Mouse (Mus musculus): ENCODE measurements around the gene Ppfia1.

Gene Ppfia1

DNA sequence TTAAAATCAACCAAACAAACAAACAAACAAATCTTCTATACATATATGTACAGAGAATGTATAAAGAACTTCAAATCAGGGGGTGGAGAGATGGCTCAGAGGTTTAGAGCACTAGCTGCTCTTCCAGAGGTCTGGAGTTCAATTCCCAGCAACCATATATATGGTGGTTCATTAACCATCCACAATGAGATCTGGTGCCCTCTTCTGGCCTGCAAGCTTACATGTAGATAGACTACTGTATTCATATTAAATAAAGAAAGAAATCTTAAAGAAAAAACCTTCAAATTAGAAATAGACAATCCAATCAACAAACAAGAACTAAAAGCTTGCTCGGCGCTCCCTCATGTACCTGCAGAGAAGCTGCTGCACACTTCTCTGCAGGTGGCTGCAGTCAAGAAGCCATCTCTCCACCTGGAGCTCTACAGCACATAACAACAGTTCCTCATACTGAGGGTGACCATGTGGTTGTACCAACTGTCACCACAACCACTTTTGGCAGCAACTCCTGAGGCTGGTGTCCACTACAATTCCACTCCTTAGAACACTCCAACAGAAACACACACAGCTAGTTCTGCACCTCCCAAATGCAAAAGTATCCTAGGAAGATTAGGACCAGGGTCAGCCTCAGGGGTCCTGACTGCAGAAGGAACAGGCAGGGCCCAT, 3.5 kb downstream of the Ppfia1 start:
- no peak for DNase-seq (ENCODE audit: low spot score in 2 of 2)

DNA sequence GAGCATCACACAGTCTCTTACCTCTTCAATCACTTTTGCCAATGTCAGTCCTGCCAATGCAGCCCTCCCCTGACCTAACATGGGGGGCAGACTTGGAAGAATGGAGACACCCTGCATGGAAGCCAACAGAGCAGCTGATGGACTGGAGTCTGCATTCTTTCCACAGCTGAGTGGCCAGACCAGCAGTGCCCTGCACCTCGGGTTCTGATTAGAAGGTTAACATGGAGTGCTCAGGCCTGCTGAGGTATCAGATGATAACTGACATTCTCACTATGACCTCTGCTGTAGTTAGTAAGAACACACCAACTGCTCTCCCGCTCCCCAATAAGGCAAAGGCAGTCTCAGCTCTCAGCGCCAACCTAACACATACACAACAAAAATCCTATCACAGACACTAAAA, 8.3 kb downstream of the Ppfia1 start:
- DNase-seq (ENCODE audit: low spot score in 2 of 2), result no peak

DNA sequence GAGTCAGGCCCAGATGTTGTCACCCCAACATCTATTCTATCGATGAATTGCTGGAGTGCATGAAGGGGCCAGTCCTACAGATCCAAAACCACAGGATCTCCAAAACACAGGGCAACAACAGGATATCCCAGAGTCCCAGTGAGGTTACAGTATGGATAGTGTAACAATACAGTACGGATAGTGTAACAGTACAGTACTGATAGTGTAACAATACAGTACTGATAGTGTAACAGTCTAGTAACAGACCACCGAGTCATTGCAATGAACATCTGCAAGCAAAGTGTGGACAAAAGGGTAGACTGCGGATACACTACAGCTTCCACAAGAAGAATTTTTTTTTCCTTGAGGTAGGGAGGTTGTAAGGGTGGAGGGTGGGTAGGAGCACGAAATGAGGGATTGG, 12.2 kb downstream of the Ppfia1 start:
- no peak for DNase-seq (ENCODE audit: low spot score in 2 of 2)

DNA sequence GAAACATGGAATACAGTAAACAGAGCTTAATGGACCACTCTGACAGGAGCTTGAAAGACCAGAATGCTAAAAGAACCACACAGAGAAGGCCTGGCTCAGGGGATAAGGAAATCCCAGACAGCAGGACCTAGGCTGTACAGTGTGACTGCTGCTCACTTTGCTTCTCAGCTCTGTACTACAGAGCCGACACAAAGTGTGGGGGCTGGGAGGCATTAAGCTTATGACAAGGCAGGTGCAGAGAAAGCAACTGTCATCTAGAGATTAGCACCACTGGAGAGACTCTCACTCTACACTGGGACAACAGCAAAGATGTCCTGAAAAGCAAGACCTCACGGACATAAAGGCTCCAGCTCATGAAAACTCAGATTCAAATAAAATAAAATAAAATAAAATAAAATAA, 14.4 kb downstream of the Ppfia1 start:
- no peak for DNase-seq (ENCODE audit: low spot score in 2 of 2)

DNA sequence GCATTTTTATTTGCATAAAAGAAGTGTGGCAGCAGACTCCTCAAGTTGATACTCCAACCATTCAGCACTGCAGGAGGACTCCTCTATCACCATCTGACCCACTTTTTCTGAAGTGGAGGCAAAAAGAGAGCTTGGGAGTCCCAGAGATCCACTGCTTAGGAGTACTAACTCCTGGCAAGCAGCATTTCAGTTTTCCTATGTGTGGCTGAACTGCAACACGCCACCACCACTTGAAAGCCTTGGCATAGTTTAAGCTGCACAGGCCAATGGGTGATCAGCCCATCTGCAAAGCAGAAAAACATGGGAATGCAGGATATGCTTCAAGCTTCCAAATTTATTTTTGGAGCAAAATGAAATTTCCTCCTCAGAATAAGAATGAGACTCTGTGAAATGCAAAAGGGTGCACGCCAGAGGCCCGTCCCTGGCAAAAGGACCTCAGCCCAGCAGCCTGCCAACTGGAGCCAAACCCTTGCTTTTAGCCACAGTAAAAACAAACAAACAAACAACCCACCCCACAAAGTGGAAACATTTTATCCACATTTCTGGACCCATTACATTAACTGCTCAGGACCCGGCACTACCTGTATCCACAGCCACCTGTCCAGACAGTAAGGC, 15.4 kb downstream of the Ppfia1 start:
- DNase-seq (ENCODE audit: low spot score in 2 of 2), result no peak

DNA sequence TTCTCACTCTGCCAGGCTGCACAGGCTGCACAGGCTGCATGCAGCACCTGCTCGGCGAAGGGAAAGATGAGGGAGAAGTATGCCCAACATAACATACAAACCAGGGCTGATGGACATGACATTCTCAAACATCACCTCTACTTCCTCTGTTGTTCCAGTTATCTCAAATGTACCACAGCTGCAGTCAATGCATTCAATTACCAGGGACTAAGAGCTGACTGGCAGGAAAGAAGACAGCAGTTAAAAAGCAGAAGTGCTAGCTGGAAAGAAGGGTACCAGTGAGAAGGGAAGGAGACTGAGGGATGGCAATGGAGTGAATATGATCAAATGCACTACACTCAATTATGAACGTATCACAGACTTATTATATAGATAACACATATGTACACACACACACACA, 17.2 kb downstream of the Ppfia1 start:
- no peak for DNase-seq (ENCODE audit: low spot score in 2 of 2)

DNA sequence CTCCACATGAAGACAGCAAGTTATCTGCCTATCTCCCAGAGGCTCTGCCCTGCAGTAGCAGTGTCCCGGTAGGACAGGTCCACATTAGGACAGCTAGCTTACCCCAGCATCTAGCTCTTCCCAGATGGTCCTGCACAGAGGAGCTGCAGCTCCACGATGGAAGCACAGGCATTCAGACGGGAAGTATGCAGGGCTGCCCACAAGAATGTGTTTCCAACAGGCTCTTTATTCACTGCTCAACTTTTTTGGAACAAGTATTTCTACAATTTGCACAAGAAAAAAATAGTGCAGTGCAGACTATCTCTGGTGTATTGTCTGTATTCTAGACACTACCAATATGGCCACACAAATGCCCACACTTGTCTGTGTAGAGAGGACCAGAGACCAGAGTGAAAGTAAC, 18.8 kb downstream of the Ppfia1 start:
- DNase-seq (ENCODE audit: low spot score in 2 of 2), result no peak

DNA sequence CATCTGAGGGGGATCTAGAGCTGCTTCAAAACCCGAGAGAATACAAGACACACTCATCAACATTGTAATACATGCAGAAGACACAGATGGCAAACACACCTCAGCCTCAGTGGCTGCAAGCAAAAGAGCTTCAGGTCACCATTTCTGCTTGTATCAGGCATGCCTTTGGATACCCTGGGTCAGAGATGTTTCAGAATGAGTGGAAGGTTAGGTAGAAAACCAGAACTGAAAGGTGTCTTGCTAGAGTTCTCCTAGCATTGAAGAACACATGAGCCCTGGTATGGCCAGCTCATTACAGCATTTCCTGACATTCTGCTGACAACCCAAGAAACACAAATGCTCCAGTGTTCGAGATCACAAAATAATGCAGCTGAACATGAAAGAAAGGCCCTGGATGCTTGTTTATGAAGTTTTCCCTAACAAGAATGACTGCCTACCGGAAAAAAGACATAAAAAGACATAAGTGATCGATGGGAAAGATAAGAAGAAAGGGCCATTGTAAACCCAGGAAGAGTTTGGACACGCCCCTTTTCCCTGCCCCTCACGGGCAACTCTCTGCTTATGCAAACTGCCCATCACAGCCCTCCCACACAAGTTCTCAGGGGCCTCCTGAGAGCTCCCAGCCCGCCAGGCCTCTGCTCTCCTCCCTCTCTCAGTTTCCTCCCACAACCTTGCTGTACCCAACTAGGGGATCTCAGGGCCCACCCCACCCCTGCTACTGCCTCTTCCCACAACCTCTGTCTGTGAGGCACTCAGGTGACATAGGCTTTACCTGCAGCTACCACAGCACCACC, 21.7 kb downstream of the Ppfia1 start:
- DNase-seq (ENCODE audit: low spot score in 2 of 2), result no peak

DNA sequence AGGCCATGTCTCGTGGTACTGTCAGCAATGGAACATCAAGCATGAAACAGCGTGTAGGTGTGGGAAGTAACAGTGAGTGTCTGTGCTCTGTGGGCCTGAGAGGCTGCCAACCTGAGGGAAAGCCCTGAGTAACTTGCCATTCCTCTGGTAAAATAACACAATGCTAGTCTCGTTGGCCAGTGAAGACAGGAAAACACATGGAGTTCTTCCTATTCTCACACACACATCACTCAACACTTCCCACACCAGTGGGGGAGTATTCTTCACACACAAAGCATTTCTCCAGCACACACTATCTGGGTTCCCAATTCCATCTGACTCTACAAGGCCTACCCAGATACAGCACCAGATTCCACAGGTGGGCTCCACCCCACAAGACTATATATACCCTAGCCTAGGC, 23.7 kb downstream of the Ppfia1 start:
- no peak for DNase-seq (ENCODE audit: low spot score in 2 of 2)

DNA sequence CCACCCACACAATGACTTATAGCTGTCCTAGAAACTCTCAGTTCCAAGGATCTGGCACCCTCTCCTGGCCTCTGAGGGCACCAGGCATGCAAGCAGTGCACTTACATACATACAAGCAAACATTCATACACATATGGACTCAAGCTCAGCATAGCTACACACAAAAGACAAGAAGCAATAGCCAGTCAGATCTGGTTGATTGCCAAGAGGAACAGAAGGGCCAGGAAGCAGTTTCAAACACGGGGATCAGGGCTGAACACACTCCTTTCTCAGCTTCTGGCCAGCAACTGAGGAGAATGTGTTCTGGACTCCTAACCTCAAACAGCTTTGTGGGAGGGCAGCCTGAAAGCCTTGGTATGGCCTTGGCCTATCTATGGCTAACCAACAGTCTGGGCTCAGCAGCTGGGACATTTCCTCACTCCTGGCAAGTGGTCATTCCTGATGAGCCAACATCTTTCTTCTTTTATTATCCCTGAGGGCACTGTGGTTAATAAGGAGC, 25.8 kb downstream of the Ppfia1 start:
- DNase-seq (ENCODE audit: low spot score in 2 of 2), result peak; percentile 6 to 46

DNA sequence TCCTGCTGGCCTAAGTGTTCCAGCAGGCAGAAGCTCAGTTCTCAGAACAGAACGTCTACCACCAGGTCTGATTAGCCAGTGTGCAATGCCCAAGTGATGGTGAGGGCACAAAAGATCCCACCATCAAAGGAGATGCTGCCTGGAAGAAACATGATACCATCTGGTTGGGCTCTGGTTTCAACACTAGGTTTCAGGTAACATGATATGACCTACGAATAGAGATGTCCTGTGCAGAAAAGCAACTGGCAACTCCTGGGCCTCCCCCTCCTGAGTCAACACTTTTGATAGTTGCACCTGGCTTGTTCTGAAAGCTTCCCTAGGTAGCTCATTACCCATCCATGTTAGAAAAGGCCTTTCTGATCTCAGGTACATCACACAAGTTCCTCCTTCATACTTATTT, 26.9 kb downstream of the Ppfia1 start:
- no peak for DNase-seq (ENCODE audit: low spot score in 2 of 2)

DNA sequence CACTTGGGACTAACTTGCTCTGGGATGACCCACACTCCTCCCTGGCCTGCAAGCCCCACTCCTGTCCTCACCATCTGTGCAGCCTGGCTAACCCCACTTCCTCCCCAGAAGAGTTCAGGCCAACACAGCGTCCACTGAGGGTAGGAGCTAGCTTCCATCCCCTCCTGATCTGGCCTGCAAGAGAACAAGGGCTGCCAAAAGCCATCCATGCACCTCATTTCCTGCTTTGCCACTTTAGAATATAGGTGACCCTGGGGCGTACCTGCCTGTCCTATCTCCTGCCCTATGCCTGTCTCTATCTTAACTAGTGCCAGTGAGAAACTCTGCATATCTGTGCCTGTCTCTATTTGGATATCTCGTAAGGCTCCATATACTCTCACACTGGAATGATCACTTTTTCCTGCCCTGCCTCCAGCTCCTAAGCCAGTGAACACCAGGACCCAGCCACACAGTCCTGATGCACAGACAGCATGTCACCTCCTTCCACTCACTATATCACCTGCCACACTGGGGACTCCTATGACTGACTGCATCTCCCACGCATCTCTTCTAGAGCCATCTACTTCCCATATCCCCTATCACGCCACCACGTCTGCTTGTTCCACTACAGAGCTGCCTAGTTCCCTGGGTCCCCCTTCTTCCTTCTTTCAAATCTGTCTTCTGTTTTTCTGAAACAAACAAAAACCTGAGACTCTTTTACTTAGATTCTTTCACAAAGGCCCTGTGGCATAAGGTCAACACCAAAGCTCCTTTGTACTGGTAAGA, 28.9 kb downstream of the Ppfia1 start:
- no peak for DNase-seq (ENCODE audit: low spot score in 2 of 2)

DNA sequence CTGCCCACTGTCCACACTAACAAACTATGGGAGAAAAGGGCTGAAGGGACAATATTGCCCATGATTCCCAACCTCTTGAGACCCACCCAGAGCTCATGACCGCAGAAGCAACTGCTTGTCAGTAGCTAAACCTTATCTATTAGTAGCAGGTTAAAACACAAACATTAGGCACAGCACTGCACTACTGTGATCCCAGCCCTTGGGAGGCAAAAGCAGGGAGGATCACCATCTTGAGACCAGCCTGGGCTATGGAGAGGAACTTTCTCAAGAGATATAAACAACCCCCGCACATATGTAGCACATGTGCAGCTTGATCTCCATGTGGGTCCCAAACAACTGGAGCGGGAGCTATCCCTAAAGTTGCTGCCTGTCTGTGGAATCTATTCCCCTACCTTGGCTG, 30.1 kb downstream of the Ppfia1 start:
- DNase-seq (ENCODE audit: low spot score in 2 of 2), result no peak

DNA sequence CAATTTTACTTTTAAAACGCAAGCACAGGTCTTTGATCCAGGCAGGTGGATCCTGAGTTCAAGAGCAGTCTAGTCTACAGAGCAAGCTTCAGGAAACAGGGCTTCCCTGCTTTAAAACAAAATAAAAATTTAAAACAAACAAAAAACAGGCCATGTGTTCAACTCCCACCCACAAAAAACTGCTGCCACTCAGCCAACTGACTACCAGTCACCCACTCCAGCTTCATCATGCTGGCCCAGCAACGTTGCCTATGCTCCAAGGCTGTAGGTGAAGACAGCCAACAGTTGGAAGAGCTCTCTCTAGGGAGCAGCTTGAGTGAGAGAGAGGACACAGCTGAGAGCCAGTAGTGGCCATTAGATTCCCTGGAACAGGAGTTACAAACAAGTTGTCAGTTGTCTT, 31.6 kb downstream of the Ppfia1 start:
- DNase-seq (ENCODE audit: low spot score in 2 of 2), result no peak

DNA sequence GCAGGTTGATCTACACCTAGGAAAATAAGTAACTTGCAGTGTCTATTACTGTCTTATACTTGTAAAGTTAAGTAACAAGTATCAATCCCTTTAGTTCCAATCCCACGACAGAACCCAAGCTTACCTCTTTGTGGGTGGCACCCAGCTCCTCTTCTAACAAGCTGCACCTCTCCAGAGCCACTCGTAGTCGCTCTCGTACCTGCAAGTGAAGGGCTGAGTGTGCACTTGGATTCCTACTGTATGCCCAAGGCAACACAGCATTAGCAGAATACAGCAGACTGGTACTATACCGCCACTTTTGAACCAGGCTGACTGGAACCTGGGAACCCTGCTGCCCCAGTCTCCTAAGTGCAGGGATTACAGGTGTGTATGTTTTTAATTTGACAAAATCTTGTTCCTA, 33.7 kb downstream of the Ppfia1 start:
- no peak for DNase-seq (ENCODE audit: low spot score in 2 of 2)

DNA sequence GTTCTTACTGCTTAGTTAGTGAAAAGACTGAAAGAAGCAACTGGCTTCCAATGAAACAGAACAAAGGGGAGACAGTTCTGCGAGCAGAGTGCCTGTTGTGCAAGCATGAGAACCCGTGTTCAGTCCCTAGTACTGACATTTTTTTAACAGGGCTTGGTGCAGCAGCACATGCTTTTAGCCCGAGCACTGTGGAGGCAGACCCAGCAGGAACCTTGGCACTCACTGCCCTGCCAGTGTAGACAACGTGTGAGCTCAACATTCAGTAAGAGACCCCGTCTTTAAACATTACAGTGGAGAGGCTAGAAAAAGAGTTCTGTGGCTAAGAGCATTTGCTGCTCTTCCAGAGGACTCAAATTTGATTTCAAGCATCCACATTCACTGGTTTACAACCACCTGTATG, 36.8 kb downstream of the Ppfia1 start:
- no peak for DNase-seq (ENCODE audit: low spot score in 2 of 2)

DNA sequence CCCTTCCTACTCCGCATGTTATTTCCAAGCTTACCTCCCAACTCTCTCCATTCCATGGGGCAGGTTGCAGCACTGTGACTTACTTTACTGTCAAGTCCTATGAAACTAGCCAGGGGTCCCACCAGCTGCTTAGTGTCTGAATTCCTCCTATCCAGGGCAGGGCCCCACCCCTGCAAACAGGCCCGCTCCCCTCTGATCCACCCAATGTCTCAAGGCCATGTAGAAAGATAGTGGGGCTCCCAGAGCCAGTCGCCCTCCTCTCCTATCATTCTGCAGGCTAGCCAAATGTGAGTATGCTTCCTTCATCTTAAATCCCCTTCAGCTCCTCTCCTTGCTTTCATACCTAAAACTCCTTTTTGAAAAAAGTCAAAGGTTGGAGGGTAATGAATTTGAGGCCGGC, 44.4 kb downstream of the Ppfia1 start:
- no peak for DNase-seq (ENCODE audit: low spot score in 2 of 2)

DNA sequence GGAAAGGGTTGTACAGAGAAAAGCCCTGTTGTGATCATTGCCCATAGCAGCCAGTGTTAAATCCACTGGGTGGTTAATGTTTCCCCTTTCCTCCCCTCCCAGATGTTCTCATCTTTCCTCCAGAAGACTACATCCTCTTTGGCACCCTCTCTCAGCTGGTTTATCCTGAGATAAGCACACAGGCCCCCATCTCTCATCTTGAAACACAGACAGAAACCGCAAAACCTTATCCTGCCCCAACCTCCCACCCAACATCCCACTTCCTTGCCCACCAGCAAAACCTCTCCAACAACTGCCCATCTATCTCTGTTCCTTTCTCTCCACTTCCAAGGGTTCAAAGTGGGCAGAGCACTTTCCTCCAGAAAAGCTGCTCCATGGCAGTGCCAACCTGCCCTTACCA, 46.7 kb downstream of the Ppfia1 start:
- no peak for DNase-seq (ENCODE audit: low spot score in 2 of 2)

DNA sequence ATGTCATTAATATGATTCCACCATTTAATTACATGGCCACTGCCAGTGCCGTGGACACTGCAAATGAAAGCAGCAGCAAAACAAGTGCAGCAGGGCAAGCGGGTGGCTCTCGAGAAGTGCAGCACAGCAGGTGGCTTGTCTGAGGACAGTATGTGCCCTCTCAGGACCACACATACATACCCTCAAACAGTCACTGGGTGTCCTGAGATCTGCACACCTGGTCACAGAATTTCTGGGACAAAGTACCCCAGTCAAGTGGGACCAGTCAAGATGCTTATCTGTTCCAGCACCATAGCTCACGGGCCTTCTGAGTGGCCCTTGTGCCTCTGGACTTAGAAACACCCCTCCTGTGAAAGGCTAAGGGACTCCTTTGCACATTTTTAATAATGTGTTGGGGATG, 49.6 kb downstream of the Ppfia1 start:
- no peak for DNase-seq (ENCODE audit: low spot score in 2 of 2)

DNA sequence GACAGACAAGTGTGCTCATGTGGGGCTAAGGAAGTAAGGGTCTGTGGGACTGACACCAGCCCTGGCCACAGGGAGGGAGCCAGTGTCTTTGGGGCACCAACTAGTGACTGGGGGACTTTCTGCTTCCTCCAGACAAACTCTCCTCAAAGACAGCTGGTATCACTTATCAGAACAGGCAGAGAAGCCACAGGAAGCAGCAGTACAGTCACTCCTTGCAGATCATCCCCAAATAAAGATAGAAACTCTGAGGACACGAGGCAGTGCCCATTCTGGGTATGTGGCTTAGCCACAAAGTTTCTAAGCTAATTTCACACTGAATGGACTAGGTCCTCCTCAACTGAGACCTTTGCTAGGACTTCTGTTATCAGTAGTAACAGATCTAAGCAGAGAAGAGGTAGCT, 60.6 kb downstream of the Ppfia1 start:
- no peak for DNase-seq (ENCODE audit: low spot score in 2 of 2)

DNA sequence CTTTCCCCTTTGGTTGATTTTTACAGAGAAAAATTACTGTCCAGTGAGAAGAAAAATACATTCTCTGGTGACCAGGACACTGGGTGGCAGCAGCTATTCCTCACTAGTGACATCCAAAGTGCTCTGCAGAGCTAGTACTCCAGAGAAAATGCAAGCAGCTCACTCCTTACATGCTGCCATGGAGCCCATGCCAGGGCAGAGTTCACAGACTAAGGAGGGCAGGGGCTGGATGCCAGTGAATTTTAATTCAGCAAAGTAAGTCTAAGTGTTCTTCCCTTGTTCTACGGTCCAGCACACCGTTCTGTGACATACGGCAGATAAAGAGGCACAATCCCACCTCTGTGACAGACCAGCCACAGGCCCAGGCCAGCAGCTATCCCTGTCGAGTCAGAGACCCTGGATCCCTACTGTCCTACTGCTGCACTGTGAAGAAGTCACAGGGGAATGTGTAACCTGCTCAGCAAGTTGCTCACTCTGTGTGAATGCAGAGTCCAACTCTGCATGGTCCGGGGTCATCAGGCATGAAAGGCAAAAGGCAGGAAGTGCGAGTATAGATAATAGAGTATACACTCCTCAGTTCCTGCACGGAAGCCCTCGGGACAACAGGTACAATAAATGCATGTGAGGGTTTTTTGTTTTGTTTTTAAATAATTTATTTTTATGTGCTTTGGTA, 63.2 kb downstream of the Ppfia1 start:
- peak in 1 of 2 experiments; percentile 15 for DNase-seq (ENCODE audit: low spot score in 2 of 2)
